Mouse (Mus musculus) neutrophil, adult 5-6 weeks (primary cell): Measurements from ENCODE around the gene Mrgprd. TPM values are rescaled to one million over a fixed set of nuclear protein-coding genes. Genes with fewer than 3 reads are reported as not detected.

Experiments used
- ATAC-seq: fragments of 151-379, 151-347 bp; 2 replicates; pipeline ENCODE4 v1.8.0; 2017; ENCODE audit warnings: mild to moderate bottlenecking, moderate TSS enrichment; ENCODE audit not compliant: insufficient number of reproducible peaks, poor library complexity, low FRiP score, severe bottlenecking; ENCODE audit errors: extremely low read depth
- total RNA-seq: library from RNA; stranded (forward); fragments of 200-1000 nt; gene quantifications from 2 replicates; pipeline ENCODE4 v1.2.3, GENCODE M21; 2017

The Mrgprd gene
- total RNA-seq, 1 experiment from 2014 or later: not detected

- ATAC-seq: no peak
These were observed 21.1 kb downstream of the Mrgprd start for GRCm38 (mm10) chr7:145335616-145336332.

GRCm38 (mm10) chr7:145337889-145338288 is 23.3 kb downstream of the Mrgprd start:
- no peak for ATAC-seq

- ATAC-seq: no peak
These were observed 25.7 kb downstream of the Mrgprd start for GRCm38 (mm10) chr7:145340248-145340904.

Other genes with a start within 250 kb of the Mrgprd start
- gene 1810010D01Rik, start 106.7 kb upstream of the Mrgprd start, total RNA-seq: 0.74 and 0.93 TPM in 2 replicates
- 28.0 and 30.1 TPM in 2 replicates for gene Tpcn2, start 30.8 kb upstream of the Mrgprd start, total RNA-seq
- not detected in 2 replicates for gene Mrgprf, start 14.0 kb upstream of the Mrgprd start, total RNA-seq